Mouse (Mus musculus): Measurements from ENCODE around the gene Mrtfa. TPM values are rescaled to one million over a fixed set of nuclear protein-coding genes. Genes with fewer than 3 reads are reported as not detected.

Gene Mrtfa
- total RNA-seq, 1 experiment from 2014 or later, result 15.8 TPM

DNA sequence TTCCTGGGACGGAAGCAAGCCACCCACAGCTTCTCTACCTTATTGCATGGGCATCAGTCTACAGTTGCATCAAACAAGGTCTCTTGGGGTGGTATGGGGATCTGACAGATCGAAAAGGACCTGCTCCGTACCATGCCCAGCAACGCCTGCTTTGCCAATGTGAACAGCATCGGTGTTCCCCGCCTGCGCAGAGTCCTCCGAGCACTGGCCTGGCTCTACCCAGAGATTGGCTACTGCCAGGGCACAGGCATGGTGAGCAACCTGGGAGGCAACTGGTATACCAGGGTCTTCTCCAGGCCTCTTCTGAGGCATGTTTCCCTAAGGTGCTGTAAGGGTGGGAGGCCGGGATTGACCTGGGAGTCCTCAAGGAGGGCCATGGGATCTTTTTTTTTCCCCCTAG lies 183.2 kb downstream of the Mrtfa start:
- ATAC-seq (replicated peaks in 1 of 2; ENCODE audit: insufficient read depth in 1 of 2, low FRiP score in 2 of 2, low TSS enrichment in 1 of 2, low read depth in 1 of 2, poor library complexity in 2 of 2, severe bottlenecking in 2 of 2), result no peak

DNA sequence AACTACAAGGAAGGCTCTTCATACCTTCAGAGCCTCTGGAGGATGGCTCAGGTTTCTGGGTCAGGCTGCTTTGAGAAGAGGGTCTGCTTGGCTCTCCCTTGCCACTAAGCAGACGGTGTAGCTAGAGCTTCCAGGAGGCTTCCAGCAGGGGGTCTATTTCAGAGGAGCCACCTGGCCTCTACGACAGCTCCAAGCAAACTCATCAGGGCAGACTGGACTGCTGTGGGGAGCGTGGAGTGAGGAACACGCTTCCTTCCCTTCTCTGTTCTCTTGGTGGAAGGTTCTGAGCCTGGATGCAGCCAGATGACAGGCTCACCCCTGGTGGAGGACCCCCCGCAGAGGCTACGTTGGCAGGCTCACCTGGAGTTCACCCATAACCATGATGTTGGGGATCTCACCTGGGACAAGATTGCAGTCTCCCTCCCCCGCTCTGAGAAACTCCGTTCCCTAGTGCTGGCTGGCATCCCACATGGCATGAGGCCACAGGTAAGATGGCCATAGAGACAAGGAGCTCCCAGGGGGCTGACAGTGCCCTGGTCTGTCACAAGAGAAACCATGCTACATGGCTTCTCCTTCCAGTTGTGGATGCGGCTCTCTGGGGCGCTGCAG lies 184.3 kb downstream of the Mrtfa start:
- ATAC-seq (replicated peaks in 1 of 2; ENCODE audit: insufficient read depth in 1 of 2, low FRiP score in 2 of 2, low TSS enrichment in 1 of 2, low read depth in 1 of 2, poor library complexity in 2 of 2, severe bottlenecking in 2 of 2), result no peak

DNA sequence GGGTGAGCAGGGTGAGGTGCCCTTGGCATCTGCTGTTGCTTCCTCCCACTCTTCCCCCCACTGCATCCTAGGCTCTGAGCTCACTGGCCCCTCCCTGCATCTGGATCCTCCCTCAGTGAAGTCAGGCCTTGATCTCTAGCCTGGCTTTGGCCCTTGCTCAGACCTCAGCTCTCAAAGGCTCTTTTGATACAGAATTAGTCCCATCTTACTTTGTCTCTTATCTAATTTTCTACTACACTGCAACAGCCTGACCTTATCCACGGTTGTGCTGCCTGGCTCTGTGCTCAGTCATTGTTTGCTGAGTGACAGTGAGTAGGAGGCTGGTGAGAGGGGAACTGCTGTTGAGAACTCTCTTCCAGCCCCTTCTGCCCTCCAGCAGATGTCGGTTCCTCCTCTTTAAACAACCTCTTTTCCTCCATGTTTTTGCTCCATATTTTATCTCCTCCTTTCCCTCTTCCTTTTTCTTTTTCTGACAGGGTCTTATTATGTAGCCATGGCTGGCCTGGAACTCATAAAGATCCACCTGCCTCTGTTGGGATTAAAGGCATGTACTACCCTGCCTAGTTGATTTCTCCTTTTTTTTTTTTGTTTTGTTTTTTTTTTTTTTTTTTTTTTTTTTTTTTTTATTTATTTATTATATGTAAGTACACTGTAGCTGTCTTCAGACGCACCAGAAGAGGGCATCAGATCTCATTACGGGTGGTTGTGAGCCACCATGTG lies 190.0 kb downstream of the Mrtfa start:
- ATAC-seq (replicated peaks in 1 of 2; ENCODE audit: insufficient read depth in 1 of 2, low FRiP score in 2 of 2, low TSS enrichment in 1 of 2, low read depth in 1 of 2, poor library complexity in 2 of 2, severe bottlenecking in 2 of 2), result peak; percentile 12 to 51; a peak in 2 of 4 replicates

DNA sequence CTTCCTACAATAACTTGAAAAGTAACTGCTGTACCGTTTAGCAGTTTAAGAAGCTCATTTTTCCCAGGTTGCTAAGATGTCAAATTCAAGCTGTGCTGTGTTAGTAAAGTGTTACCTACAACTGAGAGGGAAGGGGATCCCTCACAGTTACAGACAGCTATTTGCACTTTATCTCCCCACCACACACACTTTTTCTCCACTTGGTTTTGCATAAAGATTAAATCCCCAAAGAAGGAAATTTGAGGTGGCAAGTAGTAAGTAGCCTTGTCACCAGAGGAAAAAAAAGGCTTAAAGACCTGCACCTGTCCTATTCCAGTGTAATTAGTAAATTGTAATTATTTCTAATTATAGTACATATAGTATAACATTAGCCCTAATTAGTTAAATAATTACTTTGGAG lies 193.5 kb downstream of the Mrtfa start:
- no peak for ATAC-seq (replicated peaks in 1 of 2; ENCODE audit: insufficient read depth in 1 of 2, low FRiP score in 2 of 2, low TSS enrichment in 1 of 2, low read depth in 1 of 2, poor library complexity in 2 of 2, severe bottlenecking in 2 of 2)

DNA sequence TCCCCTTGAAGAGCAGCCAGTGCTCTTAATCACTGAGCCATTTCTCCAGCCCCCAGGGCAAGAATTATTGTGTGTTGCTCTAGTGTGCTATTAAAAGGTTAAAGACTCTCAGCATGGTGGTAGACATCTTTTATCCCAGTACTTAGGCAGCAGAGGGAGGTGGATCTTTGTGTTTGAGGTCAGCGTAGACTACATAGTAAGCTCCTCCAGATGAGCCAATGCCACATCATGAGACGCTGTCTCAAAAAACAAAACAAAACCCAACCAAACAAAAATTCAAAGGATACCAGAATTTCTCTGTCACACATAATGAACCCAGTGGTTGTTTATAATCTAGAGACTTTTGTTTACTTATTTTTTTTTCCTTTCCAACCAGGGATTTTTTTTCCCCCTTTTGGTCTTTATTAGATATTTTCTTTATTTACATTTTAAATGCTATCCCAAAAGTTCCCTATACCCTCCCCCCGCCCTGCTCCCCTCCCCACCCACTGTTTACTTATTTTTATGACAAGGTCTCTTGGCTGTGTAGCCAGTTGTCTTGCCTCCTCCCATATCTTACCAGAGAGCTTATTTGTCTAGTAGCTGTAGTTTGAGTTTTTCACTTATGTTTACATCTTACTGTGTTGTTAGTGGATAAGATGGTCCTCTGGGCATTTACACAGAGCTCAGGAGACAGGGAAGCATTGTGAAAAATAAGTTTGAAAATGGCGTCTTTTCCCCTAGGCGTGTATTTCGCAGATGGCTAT lies 194.3 kb downstream of the Mrtfa start:
- ATAC-seq (replicated peaks in 1 of 2; ENCODE audit: insufficient read depth in 1 of 2, low FRiP score in 2 of 2, low TSS enrichment in 1 of 2, low read depth in 1 of 2, poor library complexity in 2 of 2, severe bottlenecking in 2 of 2), result no peak

GRCm38 (mm10) chr15:80994959-80995358 lies 195.6 kb downstream of the Mrtfa start:
- no peak for ATAC-seq (replicated peaks in 1 of 2; ENCODE audit: insufficient read depth in 1 of 2, low FRiP score in 2 of 2, low TSS enrichment in 1 of 2, low read depth in 1 of 2, poor library complexity in 2 of 2, severe bottlenecking in 2 of 2)

DNA sequence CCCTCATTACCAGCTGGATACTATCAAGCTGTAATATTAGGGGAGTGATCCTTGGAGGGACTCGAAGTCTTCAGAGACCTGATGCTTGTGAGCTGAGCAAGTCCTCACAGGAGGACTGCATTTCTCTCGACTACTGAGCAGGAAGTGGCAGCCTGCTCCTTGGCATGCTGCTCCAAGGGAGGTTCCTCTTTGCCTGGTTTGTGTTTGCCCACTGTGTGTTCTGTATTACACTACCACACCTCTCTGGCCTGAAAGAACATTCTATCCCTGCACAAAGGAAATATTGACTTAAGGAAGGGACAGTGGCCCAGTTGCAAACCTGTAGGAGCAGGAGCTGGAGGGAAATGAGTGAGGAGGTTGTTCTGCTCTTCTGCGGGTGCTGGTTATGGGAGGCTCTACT lies 200.8 kb downstream of the Mrtfa start:
- ATAC-seq (replicated peaks in 1 of 2; ENCODE audit: insufficient read depth in 1 of 2, low FRiP score in 2 of 2, low TSS enrichment in 1 of 2, low read depth in 1 of 2, poor library complexity in 2 of 2, severe bottlenecking in 2 of 2), result peak; percentile 42; a peak in 2 of 4 replicates

- ATAC-seq (replicated peaks in 1 of 2; ENCODE audit: insufficient read depth in 1 of 2, low FRiP score in 2 of 2, low TSS enrichment in 1 of 2, low read depth in 1 of 2, poor library complexity in 2 of 2, severe bottlenecking in 2 of 2), result no peak
These were observed 202.2 kb downstream of the Mrtfa start for GRCm38 (mm10) chr15:80988331-80988730.

DNA sequence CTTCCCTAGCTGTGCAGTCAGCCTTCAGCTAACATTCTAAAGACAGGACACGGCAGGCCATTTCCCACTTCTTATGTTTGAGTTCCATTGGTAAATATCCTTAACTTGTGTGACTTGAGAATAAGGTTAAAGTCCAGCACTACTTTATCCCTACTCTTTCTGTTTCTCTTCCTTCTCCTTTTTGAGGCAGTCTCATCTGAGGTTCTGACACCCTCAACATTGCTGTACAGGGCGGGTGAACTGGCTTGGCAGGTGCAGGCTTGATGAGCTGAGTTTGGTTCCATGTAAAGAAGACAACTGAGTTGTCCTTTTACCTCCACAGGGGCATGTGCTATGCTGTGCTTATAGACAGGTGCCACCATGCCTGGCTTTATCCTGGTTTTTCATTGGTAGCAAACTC lies 207.3 kb downstream of the Mrtfa start:
- no peak for ATAC-seq (replicated peaks in 1 of 2; ENCODE audit: insufficient read depth in 1 of 2, low FRiP score in 2 of 2, low TSS enrichment in 1 of 2, low read depth in 1 of 2, poor library complexity in 2 of 2, severe bottlenecking in 2 of 2)

GRCm38 (mm10) chr15:80981176-80981575 lies 209.4 kb downstream of the Mrtfa start:
- no peak for ATAC-seq (replicated peaks in 1 of 2; ENCODE audit: insufficient read depth in 1 of 2, low FRiP score in 2 of 2, low TSS enrichment in 1 of 2, low read depth in 1 of 2, poor library complexity in 2 of 2, severe bottlenecking in 2 of 2)

- no peak for ATAC-seq (replicated peaks in 1 of 2; ENCODE audit: insufficient read depth in 1 of 2, low FRiP score in 2 of 2, low TSS enrichment in 1 of 2, low read depth in 1 of 2, poor library complexity in 2 of 2, severe bottlenecking in 2 of 2)
These were observed 210.9 kb downstream of the Mrtfa start for GRCm38 (mm10) chr15:80979611-80980010.

DNA sequence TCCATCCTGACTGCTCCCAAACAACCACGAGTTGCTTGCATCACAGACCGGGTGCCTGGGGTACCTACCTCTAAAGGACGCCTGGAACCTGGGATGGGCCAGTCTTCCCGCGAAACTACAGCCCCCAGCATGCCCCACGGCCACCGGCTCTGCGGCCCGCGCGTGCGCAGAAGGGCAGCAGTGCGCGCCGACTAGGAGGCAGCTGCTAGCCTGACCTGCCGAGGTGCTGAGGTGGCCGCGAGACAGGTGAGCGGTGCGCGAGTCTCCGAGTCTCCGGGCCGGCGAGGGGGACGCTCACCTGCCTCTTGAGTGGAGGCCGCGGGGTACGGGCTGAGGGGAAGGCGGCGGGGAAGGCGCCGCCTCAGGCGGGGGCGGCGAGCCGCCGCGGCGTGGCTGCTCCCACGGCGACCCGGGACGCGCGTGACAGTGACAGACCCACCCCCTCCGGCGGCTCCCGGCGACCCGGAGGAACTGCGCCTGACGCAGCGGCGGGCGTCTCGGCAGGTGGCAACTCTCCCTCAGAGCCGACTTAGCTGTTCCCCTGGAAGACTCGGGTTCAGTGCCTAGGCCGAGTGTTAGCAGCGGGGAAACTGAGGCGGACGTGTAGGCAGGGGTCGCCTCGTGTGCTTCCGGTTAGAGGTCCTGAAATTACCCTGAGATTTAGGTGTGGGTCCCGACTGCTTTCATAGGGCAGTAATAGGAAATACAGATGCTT lies 212.8 kb downstream of the Mrtfa start, which contains the start of gene Sgsm3:
Sgsm3 (plus strand) TSS at position 146 of the 715 bp plus-strand sequence.
- peak; percentile 65 to 89 for ATAC-seq (replicated peaks in 1 of 2; ENCODE audit: insufficient read depth in 1 of 2, low FRiP score in 2 of 2, low TSS enrichment in 1 of 2, low read depth in 1 of 2, poor library complexity in 2 of 2, severe bottlenecking in 2 of 2)

DNA sequence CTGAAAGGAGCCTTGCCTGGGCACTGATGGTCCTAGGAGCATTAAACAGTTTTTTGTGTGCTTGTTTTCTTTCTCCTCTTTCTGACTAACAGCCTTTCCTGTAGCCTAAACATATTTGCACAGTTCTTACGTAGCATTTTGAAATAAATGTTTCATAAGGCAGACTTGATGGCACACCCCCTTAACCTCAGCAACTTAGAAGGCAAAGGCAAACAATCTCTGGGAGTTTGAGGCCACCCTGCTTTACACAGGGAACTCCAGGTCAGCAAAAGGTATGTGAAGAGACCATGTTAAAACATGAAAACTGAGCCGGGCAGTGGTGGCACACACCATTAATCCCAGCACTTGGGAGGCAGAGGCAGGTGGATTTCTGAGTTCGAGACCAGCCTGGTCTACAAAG lies 214.9 kb downstream of the Mrtfa start:
- ATAC-seq (replicated peaks in 1 of 2; ENCODE audit: insufficient read depth in 1 of 2, low FRiP score in 2 of 2, low TSS enrichment in 1 of 2, low read depth in 1 of 2, poor library complexity in 2 of 2, severe bottlenecking in 2 of 2), result no peak

GRCm38 (mm10) chr15:80974311-80974710 lies 216.2 kb downstream of the Mrtfa start:
- no peak for ATAC-seq (replicated peaks in 1 of 2; ENCODE audit: insufficient read depth in 1 of 2, low FRiP score in 2 of 2, low TSS enrichment in 1 of 2, low read depth in 1 of 2, poor library complexity in 2 of 2, severe bottlenecking in 2 of 2)

DNA sequence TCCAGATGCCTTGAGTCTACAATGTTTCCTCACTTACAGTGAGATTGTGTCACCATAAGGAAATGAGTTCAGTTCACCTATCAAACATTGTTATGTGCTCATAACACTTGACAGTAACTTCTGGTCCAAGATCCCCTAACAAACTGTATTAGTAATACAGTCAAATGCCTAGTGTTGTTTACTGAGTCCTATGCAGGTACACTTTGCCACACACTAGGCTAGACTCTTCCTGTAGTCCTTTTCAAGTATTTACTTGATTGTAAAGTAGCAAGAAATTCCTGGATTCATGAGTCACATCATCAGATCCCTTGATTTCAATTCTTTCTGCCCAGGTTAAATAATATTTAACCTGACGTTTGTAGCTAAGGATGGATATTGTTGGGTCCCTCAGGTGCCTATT lies 221.2 kb downstream of the Mrtfa start:
- ATAC-seq (replicated peaks in 1 of 2; ENCODE audit: insufficient read depth in 1 of 2, low FRiP score in 2 of 2, low TSS enrichment in 1 of 2, low read depth in 1 of 2, poor library complexity in 2 of 2, severe bottlenecking in 2 of 2), result no peak
